In genomic region chr8:94485882-94486281, GRCm38 (mm10) we compare ENCODE assay signal across 8 mouse cellular contexts. TPM values are rescaled to one million over a fixed set of nuclear protein-coding genes. Genes with fewer than 3 reads are reported as not detected.
DNase-seq lines count a peak whose midpoint lies in the region; ATAC-seq and TF ChIP-seq lines count a peak whose summit lies in the region.

No protein-coding gene starts in this region.

- H3K4me3 ChIP-seq in heart, adult 2 months = no peak overlapping the region
- no peak overlapping the region for H3K4me3 ChIP-seq in midbrain, embryonic 13.5 days (replicated peaks)

- no peak overlapping the region for H3K4me2 ChIP-seq in midbrain, embryonic 13.5 days (replicated peaks)

- H3K4me1 ChIP-seq in heart, adult 2 months (ENCODE audit: control insufficient read depth, insufficient read depth, low read length) = peaks cover 4% of the 10 kb centered on the region
- no peaks in the 10 kb centered on the region for H3K4me1 ChIP-seq in midbrain, embryonic 13.5 days (replicated peaks)

- no peak overlapping the region for H3K27ac ChIP-seq in heart, adult 2 months
- no peak overlapping the region for H3K27ac ChIP-seq in midbrain, embryonic 13.5 days

- TF ChIP-seq POLR2A in heart, adult 2 months (IDR thresholded peaks at IDR 0.05; ENCODE audit: insufficient read depth, low read depth, low read length) = no peak

- 11% methylated on average over 2 of the region's 2 CpGs for WGBS in heart, adult 2 months
- WGBS in midbrain, embryonic 13.5 days = 8% methylated on average over 2 of the region's 2 CpGs

- no peaks in the 10 kb centered on the region for H3K79me2 ChIP-seq in heart, adult 2 months (replicated peaks; ENCODE audit: control insufficient read depth, insufficient read depth, low read length)

- peak; percentile 75 for TF ChIP-seq CTCF in heart, adult 2 months (IDR thresholded peaks at IDR 0.05)

- H3K9me3 ChIP-seq in midbrain, embryonic 13.5 days = no peaks in the 10 kb centered on the region

- H3K9ac ChIP-seq in heart, adult 2 months (ENCODE audit: low read depth, low read length) = peak overlapping the region; percentile 43
- no peak overlapping the region for H3K9ac ChIP-seq in midbrain, embryonic 13.5 days (replicated peaks)

- no peaks in the 10 kb centered on the region for H3K36me3 ChIP-seq in heart, adult 2 months (ENCODE audit: control insufficient read depth, insufficient read depth, low read length)
- H3K36me3 ChIP-seq in midbrain, embryonic 13.5 days = no peaks in the 10 kb centered on the region

- intact Hi-C loops in heart, adult 2 months (cut with DNase I) = loop anchor here (5.0 kb wide), 1 partner anchor 89 kb away; no protein-coding TSS in a partner anchor
- intact Hi-C loops in heart, postnatal 25 days (cut with DNase I) = loop anchor here (2.0 to 5.0 kb wide), 2 partner anchors 89 to 155 kb away; no protein-coding TSS in a partner anchor

- H3K27me3 ChIP-seq in heart, adult 2 months (ENCODE audit: control insufficient read depth, insufficient read depth, low read length) = no peaks in the 10 kb centered on the region
- no peaks in the 10 kb centered on the region for H3K27me3 ChIP-seq in midbrain, embryonic 13.5 days

- ATAC-seq in midbrain, embryonic 13.5 days = peak; percentile 27; the same call in 1 of the 2 replicates

- DNase-seq in heart, adult 2 months = peak; percentile 50 to 68
- no peak for DNase-seq in heart, postnatal 25 days (ENCODE audit: low spot score)
- DNase-seq in urinary bladder, postnatal 14 days (ENCODE audit: low spot score) = peak; percentile 58
- no peak for DNase-seq in urinary bladder, postnatal 10 days (ENCODE audit: low spot score)
- DNase-seq in embryo, embryonic 10.5 days (ENCODE audit: low spot score) = peak; percentile 66
- peak; percentile 76 for DNase-seq in kidney, postnatal 10 days
- DNase-seq in yolk sac, embryonic 10.5 days (ENCODE audit: low spot score) = no peak

- 0 out of 2 replicates have a peak, but pooled peaks have one; percentile 17 for TF ChIP-seq EP300 in heart, adult 2 months (IDR thresholded peaks at IDR 0.05; ENCODE audit: insufficient read depth, low read depth, low read length)

RNA-seq across cellular contexts. Expression of gene Cpne2, which starts 46.9 kb away (rescaled TPM):
- total RNA-seq in heart, adult 2 months (2021) = 1 to 10 TPM; 3.4 to 3.9 TPM
- 8.3 and 14.1 TPM in 2 replicates for polyA plus RNA-seq in heart, adult 2 months (2012; rRNA removed)
- total RNA-seq in heart, postnatal 25 days (2021) = 1 to 10 TPM; 3.5 to 5.1 TPM
- polyA plus RNA-seq in midbrain, embryonic 13.5 days (2015; fragmentation: Nextera tagmentation; extraction: Ambion mirVana) = 9.8 and 12.3 TPM in 2 replicates

RNA-seq across cellular contexts. Expression of gene Nlrc5, which starts 51.7 kb away (rescaled TPM):
- total RNA-seq in heart, adult 2 months (2021) = 1 to 10 TPM; 2.3 to 3.7 TPM
- polyA plus RNA-seq in heart, adult 2 months (2012; rRNA removed) = 3.7 and 4.9 TPM in 2 replicates
- total RNA-seq in heart, postnatal 25 days (2021) = 1 to 10 TPM in 1 of 2 experiments, under 1 TPM in 1; 0.49 to 1.7 TPM
- 0.27 and 0.28 TPM in 2 replicates for polyA plus RNA-seq in midbrain, embryonic 13.5 days (2015; fragmentation: Nextera tagmentation; extraction: Ambion mirVana)

Comparison
In these comparisons a context has a peak if more than half of its experiments do, and no peak if none do; other contexts are left out.
1. DNase-seq: peak in heart, adult 2 months (2 of 2), urinary bladder, postnatal 14 days (single experiment), embryo, embryonic 10.5 days (single experiment) and kidney, postnatal 10 days (single experiment); none in heart, postnatal 25 days (single experiment), urinary bladder, postnatal 10 days (single experiment) and yolk sac, embryonic 10.5 days (single experiment).